Mouse (Mus musculus) heart, embryonic 10.5 days (tissue): ENCODE data around the gene Hes1. TPM values are rescaled to one million over a fixed set of nuclear protein-coding genes. Genes with fewer than 3 reads are reported as not detected.

Source experiments
- DNase-seq: peaks from one replicate; pipeline ENCODE4 v3.0.0-alpha.2; 2017; ENCODE audit warnings: low spot score
- H3K27ac ChIP-seq: fragments of 300-500 bp; sonication (generic); 2 replicates; pipeline ENCODE4 v1.5.1; 2016; ENCODE audit warnings: mild to moderate bottlenecking
- H3K27me3 ChIP-seq: fragments of 300-500 bp; sonication (generic); 2 replicates; pipeline ENCODE4 v1.6.1; 2016; ENCODE audit warnings: mild to moderate bottlenecking; ENCODE audit not compliant: poor library complexity, insufficient read depth, severe bottlenecking
- H3K36me3 ChIP-seq: fragments of 300-500 bp; sonication (generic); 2 replicates; pipeline ENCODE4 v1.6.1; 2016; ENCODE audit warnings: mild to moderate bottlenecking, moderate library complexity
- H3K4me1 ChIP-seq: fragments of 300-500 bp; sonication (generic); 2 replicates; pipeline ENCODE4 v1.6.1; 2016; ENCODE audit warnings: mild to moderate bottlenecking
- H3K4me3 ChIP-seq: fragments of 300-500 bp; sonication (generic); 2 replicates; pipeline ENCODE4 v1.5.1; 2016; ENCODE audit warnings: mild to moderate bottlenecking, moderate library complexity
- H3K9me3 ChIP-seq: fragments of 300-500 bp; sonication (generic); 2 replicates; pipeline ENCODE4 v1.6.1; 2016; ENCODE audit warnings: mild to moderate bottlenecking, moderate library complexity
- WGBS: fragments of 180-500 bp; shearing (Covaris S2); methylation state at CpG from one replicate; pipeline ENCODE4 v1.1.7; 2016; 5-methylcytosine and 5-hydroxymethylcytosine counted together
- polyA plus RNA-seq: library from polyadenylated mRNA; unstranded; fragments of >200 nt; fragmentation: Nextera tagmentation; extraction: Ambion mirVana; gene quantifications from 2 replicates; pipeline ENCODE4 v1.2.1, GENCODE M21; 2016

Gene Hes1
- polyA plus RNA-seq, 1 experiment from 2014 or later, result 35.2 TPM

DNA sequence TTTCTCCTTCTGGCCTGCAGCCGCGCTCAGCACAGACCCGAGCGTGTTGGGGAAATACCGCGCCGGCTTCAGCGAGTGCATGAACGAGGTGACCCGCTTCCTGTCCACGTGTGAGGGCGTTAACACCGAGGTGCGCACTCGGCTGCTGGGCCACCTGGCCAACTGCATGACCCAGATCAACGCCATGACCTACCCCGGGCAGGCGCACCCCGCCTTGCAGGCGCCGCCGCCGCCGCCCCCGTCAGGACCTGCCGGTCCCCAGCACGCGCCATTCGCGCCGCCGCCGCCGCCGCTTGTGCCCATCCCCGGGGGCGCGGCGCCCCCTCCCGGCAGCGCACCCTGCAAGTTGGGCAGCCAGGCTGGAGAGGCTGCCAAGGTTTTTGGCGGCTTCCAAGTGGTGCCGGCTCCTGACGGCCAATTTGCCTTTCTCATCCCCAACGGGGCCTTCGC lies 2.7 kb downstream of the Hes1 start:
- Histone ChIP-seq H3K27ac (peak overlapping the region; percentile 99), H3K9me3 (no peaks in the 10 kb centered on the region), H3K4me3 (peak overlapping the region; percentile 78), H3K27me3 (no peaks in the 10 kb centered on the region), H3K4me1 (peaks cover 58% of the 10 kb centered on the region), H3K36me3 (no peaks in the 10 kb centered on the region)
- under 1% methylated on average over 46 of the region's 46 CpGs for WGBS
- DNase-seq, result peak; percentile 91

DNA sequence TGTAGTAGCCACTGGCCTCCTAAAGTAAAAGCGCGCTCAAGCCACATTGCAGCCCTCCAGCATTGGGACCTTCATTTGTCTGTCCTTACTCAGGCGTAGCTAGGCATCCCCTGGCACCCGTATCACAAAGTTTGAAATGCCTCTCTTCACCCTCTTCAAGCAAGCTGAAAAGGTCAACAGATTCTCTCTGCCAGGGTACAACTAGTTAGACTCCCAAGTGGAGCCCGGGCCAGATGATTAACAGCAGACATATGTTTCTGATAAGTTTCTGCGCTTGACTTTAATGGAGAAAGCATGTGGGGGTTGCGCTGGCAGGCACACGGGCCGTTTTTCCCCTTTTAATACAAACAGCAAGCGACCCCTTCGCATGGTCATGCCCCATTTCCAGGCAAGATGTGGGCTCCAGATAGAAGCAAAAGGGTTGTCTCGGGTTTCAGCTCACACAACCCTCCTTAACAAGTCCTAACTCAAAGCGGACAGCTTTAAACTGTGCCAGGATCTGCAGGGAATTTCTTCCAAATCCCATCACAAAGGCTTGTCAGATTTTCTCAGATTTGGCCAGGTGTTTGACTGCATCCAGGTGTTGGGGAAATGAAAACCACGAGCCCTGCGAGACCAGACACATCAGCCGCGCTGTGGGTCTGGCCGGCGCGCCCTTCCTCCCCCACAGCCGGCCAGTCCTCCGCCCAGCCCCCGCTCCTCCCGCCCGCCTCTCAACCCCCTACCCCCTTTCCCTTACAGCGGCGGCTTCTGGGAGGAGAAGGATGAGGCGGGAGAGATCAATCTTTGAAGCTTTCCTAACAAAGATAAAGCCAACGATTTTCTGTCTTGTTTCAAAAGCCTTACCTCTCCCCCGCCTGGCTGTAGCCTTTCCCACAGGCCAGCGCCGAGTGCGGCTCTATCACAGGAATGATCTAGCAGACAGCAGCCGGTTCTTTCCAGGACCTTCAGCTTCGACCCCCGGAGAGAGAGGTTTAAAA lies 4.1 kb downstream of the Hes1 start:
- no peaks in the 10 kb centered on the region for H3K36me3 ChIP-seq
- H3K27me3 ChIP-seq, result 0 out of 2 replicates have a peak, but pooled peaks cover 4% of the 10 kb centered on the region
- peak overlapping the region; percentile 78 for H3K4me3 ChIP-seq
- H3K4me1 ChIP-seq, result peaks cover 43% of the 10 kb centered on the region
- WGBS, result under 1% methylated on average over 36 of the region's 36 CpGs
- H3K9me3 ChIP-seq, result no peaks in the 10 kb centered on the region
- H3K27ac ChIP-seq, result peak overlapping the region; percentile 78
- DNase-seq, result peak; percentile 79

DNA sequence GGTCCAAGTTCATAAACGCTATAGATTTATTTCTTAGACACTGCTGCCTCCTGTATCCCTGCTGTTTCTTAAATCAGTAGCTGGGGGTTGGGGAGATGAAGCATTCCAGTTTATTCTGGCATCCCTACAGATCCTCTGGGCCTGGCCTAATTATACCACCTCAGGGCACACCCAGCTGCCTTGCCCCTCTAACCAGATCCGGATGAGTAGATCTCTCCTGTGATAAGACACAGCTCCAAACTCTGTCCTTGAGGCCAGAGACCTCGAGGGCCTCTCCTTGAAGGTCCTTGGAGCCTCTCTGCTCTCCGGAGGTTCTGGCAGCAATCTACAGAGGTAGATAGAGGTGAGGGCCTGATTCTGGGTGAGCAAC lies 5.4 kb downstream of the Hes1 start:
- DNase-seq, result no peak
- Histone ChIP-seq H3K27me3 (peaks cover 14% of the 10 kb centered on the region; the same call in 1 of the 2 replicates), H3K27ac (peak overlapping the region; percentile 92), H3K36me3 (no peaks in the 10 kb centered on the region), H3K9me3 (no peaks in the 10 kb centered on the region), H3K4me1 (peaks cover 38% of the 10 kb centered on the region), H3K4me3 (peak overlapping the region; percentile 61)
- WGBS, result 3% methylated on average over 4 of the region's 4 CpGs

DNA sequence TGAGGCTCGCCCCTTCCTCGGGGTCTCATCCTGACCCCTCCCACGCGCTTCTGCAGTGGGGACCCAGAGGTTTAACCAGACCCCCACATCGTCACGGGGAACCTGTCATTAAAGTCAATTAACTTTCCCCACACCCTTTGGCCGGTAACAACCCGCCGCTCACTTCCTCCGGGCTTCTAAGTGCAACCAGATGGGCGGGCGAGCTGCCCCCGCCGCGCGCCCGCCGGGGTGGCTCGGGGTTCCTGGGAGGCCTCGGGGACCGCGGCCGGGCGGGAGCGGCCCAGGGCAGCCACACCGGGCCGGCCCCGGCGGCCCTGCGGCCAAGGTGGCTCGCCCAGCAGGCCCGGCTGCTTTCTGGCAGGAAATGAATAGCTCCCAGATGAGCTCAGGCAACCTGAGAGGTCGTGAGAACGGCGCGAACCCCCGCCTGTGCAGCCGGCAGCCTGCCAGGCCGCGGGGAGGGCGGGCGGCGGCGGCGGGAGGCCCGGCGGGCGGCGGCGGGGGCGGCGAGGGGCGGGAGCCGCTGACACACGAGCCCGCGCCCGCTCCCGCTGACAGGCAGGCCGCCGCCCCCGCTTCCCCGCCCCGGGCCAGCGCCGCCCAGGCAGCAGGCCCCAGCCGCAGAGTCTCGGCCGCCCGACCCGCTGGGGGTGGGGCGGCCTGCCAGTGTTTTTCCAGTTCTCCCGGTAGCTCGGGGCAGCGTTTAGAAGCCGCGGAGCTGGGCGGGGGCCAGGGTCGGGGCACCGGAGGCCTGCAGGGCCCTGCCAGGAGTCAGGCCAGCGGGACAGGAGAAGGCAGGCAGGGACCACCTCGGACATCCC lies 6.0 kb downstream of the Hes1 start:
- under 1% methylated on average over 72 of the region's 82 CpGs for WGBS
- Histone ChIP-seq H3K36me3 (no peaks in the 10 kb centered on the region), H3K9me3 (no peaks in the 10 kb centered on the region), H3K4me1 (peaks cover 36% of the 10 kb centered on the region), H3K27ac (peak overlapping the region; percentile 92), H3K4me3 (peak overlapping the region; percentile 61), H3K27me3 (peaks cover 15% of the 10 kb centered on the region; the same call in 1 of the 2 replicates)
- DNase-seq, result peak; percentile 89

DNA sequence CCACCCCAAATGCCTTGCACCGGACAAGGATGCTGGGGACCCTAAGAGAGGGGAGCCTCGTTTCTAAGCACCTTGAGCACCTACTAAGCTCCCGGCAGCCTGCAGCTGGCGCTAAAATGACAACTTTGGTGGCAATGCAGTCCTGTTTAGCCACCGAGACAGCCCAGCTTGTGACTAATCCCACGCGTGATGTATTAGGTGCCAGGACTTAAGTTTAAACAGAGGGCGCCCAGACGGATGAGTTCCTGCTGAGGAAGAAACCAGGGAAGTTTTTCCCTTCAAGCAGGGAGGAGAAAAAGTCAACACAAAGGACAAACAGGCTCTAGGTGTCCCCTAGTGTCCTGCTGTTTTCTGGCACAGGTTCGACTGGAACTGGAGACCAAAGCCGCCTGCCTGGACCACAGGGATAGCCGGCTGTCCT lies 6.6 kb downstream of the Hes1 start:
- H3K4me1 ChIP-seq, result peaks cover 36% of the 10 kb centered on the region

DNA sequence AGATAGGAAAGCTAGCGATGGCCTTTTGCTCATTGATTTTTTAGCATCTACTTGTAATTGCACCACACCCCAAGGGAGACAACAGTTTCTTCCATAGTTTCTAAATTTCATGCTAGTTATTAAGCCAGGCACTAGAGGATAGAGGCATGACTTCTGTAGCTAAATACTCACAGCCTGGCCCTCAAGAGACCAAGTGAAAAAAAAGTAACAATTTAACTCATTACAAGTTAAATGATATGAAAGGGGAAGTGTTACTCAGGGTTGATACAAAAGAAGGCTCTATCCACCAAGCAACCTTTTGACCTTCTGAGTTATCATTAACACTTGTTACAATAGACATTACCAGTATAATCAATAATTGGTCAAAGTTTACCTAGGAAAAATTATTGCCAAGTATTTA lies 9.1 kb downstream of the Hes1 start:
- Histone ChIP-seq H3K27me3 (peaks cover 15% of the 10 kb centered on the region; the same call in 1 of the 2 replicates), H3K27ac (no peak overlapping the region), H3K4me1 (peaks cover 23% of the 10 kb centered on the region), H3K36me3 (no peaks in the 10 kb centered on the region), H3K9me3 (no peaks in the 10 kb centered on the region), H3K4me3 (no peak overlapping the region)
- WGBS, result 77% methylated on average over 1 of the region's 1 CpGs
- no peak for DNase-seq

More for the DNA sequence above, 6.6 kb downstream of the Hes1 start:
- no peak for DNase-seq
- Histone ChIP-seq H3K9me3 (no peaks in the 10 kb centered on the region), H3K4me3 (peak overlapping the region; percentile 61), H3K36me3 (no peaks in the 10 kb centered on the region), H3K27ac (peak overlapping the region; percentile 92), H3K27me3 (peaks cover 15% of the 10 kb centered on the region; the same call in 1 of the 2 replicates)
- WGBS, result 5% methylated on average over 12 of the region's 12 CpGs

DNA sequence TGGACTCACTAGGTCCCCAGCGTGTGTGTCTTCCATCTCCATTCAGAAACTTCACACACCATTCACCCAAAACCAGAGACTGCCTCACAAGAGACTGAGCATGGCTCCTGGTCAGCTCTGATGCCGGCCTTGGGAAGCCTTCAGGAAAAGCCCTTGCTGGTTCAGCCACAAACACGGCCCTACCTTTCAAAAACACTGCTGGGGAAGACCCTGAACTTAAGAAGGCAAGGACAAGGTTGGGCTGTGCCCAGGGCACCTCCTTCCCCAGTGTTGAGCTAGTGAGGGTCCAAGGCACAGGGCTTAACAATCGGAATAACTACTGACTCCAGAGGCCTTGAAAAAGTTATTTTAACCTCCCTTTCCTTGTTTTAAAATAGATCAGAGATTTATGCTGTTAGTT lies 17.3 kb downstream of the Hes1 start:
- Histone ChIP-seq H3K27ac (0 out of 2 replicates have a peak overlapping the region, but pooled peaks have one; percentile 47), H3K27me3 (0 out of 2 replicates have a peak, but pooled peaks cover 5% of the 10 kb centered on the region)
- WGBS, result 56% methylated on average over 4 of the region's 4 CpGs

DNA sequence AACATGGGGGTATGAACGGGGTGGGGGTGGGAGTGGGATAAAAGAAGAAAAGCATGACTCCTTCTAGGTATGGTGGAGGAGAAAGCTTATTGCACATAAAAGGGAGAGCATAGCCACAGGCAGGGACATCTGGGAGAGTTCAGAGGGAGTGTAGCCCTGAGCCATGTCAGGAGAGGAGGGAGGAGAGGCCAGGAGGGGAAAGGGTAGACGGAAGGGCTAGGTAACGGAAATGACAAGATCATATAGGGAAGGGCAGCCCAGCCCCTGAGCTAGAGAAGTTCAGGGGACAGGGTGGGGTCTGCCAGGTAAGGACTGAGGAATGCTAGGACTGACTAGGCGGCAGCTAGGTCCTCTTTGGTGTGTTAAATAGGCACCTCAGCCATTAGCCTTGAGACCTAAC lies 17.8 kb downstream of the Hes1 start:
- H3K9me3 ChIP-seq, result no peaks in the 10 kb centered on the region
- peaks cover 17% of the 10 kb centered on the region for H3K4me1 ChIP-seq
- no peak overlapping the region for H3K27ac ChIP-seq
- H3K27me3 ChIP-seq, result 0 out of 2 replicates have a peak, but pooled peaks cover 5% of the 10 kb centered on the region
- H3K4me3 ChIP-seq, result no peak overlapping the region
- 78% methylated on average over 4 of the region's 4 CpGs for WGBS
- no peaks in the 10 kb centered on the region for H3K36me3 ChIP-seq
- no peak for DNase-seq

More for the DNA sequence above, 17.3 kb downstream of the Hes1 start:
- Histone ChIP-seq H3K36me3 (no peaks in the 10 kb centered on the region), H3K9me3 (no peaks in the 10 kb centered on the region), H3K4me3 (no peak overlapping the region), H3K4me1 (peaks cover 16% of the 10 kb centered on the region)
- DNase-seq, result no peak

DNA sequence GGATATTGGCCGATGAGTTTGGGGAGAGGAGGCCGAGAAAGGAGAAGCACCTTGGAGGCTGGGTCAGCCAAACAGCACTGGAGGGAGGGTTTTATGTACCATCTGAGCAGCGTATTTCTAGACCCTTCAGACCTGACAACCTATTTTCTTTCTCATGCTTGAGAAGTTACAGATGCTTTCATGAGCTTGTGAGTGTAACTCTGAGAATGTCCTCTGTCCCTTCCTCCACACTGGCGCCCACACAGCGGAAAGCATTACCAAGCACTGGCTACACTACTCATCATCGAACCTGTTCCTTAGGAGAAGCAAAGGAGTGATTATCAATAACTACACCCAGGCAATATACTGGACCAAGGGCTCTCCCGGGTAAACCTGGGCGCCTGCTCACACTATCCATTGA lies 18.8 kb downstream of the Hes1 start:
- DNase-seq, result no peak
- no peak overlapping the region for H3K4me3 ChIP-seq
- H3K9me3 ChIP-seq, result no peaks in the 10 kb centered on the region
- H3K4me1 ChIP-seq, result peaks cover 17% of the 10 kb centered on the region
- no peaks in the 10 kb centered on the region for H3K36me3 ChIP-seq
- WGBS, result 87% methylated on average over 8 of the region's 8 CpGs
- H3K27me3 ChIP-seq, result 0 out of 2 replicates have a peak, but pooled peaks cover 5% of the 10 kb centered on the region
- no peak overlapping the region for H3K27ac ChIP-seq

DNA sequence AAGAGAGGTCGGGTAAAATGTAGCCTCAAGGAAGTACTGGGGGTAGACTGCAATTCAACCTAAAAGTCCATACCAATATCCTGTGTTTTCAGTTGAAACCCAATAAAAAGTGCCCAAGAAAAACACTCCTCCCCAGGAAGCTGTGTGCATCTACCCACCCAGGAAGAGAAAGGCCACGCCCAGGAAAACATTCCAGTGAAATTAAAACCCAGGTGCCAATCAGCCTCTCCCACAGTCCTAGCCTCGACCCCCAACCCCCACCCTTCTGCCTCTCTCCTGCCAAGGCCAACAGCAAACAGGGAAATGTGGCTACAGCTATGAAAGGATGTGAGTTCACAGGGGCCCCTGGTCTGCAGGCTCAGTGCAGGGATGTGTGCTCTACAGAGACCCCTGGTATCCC lies 19.4 kb downstream of the Hes1 start:
- WGBS, result 53% methylated on average over 3 of the region's 3 CpGs
- Histone ChIP-seq H3K27me3 (0 out of 2 replicates have a peak, but pooled peaks cover 5% of the 10 kb centered on the region), H3K9me3 (no peaks in the 10 kb centered on the region), H3K4me1 (peaks cover 17% of the 10 kb centered on the region), H3K4me3 (no peak overlapping the region), H3K36me3 (no peaks in the 10 kb centered on the region), H3K27ac (no peak overlapping the region)
- DNase-seq, result no peak

DNA sequence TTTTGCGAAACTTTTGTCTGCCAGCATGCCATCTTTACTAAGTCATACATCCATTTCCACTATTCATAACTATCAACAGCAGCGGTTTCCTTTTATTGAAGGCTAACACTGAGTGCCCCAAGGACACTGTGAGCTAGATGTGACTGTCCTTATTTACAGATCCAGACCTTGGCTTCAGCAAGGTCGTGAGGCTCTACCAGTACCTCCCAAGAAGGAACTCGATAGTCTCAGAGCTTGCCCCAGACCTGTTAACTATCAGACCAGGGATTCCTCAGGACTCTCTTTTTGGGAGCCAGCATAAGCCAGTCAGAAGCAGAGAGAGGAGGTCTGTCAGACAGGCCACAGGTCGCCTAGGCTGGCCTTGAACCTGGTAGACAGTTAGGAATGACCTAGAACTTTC lies 24.5 kb downstream of the Hes1 start:
- no peak for DNase-seq
- Histone ChIP-seq H3K27ac (no peak overlapping the region), H3K4me1 (peaks cover 6% of the 10 kb centered on the region), H3K36me3 (no peaks in the 10 kb centered on the region), H3K4me3 (no peak overlapping the region), H3K27me3 (peaks cover under 1% of the 10 kb centered on the region; the same call in 1 of the 2 replicates), H3K9me3 (no peaks in the 10 kb centered on the region)
- 86% methylated on average over 5 of the region's 5 CpGs for WGBS

DNA sequence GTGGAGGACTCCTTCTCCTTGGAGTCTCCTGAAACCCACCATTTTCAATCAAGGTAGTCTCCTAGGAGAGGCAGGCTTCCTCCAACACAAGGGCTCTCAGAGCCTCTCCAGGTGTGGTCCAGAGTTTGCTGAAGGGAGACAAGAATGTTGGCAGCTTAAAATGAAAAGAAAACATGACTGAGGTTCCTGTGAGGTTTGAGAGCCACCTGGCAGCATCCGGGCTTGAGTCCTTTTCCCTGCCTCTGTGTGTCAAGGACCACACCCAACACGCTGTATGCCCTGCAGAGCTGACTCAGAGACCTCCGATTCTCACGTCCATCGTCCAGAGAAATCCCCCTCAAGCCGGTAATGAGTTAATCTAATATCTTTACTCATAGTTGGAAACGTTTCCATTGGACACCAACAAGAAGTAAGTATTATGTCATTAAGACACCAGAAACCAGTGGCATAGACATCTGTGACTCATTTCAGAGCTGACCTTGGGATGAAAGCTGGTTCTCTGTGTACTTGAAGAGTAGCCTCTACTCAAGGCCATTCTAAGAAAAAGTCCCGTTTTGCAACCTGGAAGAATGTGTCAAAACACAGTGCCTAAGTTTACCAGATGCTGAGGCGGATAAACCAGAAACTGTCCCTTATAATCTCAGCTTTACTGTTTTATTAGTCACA lies 26.1 kb downstream of the Hes1 start:
- H3K4me1 ChIP-seq, result peaks cover 4% of the 10 kb centered on the region
- 83% methylated on average over 9 of the region's 9 CpGs for WGBS
- no peaks in the 10 kb centered on the region for H3K9me3 ChIP-seq
- H3K36me3 ChIP-seq, result no peaks in the 10 kb centered on the region
- H3K4me3 ChIP-seq, result no peak overlapping the region
- no peak overlapping the region for H3K27ac ChIP-seq
- peaks cover 5% of the 10 kb centered on the region; the same call in 1 of the 2 replicates for H3K27me3 ChIP-seq
- no peak for DNase-seq
